Mouse (Mus musculus) hindbrain, embryonic 13.5 days (tissue): ENCODE data around the gene Stam2. TPM values are rescaled to one million over a fixed set of nuclear protein-coding genes. Genes with fewer than 3 reads are reported as not detected.

ENCODE experiments used
- polyA plus RNA-seq: library from polyadenylated mRNA; unstranded; fragments of >200 nt; fragmentation: Nextera tagmentation; extraction: Ambion mirVana; gene quantifications from 2 replicates; pipeline ENCODE4 v1.2.1, GENCODE M21; 2015

The Stam2 gene
- polyA plus RNA-seq, 1 experiment from 2014 or later = 42.0 TPM

Other genes starting within 250 kb of the Stam2 start
- 11.0 and 13.3 TPM in 2 replicates for gene Cacnb4, start 65.5 kb downstream of the Stam2 start, polyA plus RNA-seq
- 13.3 and 13.5 TPM in 2 replicates for gene Fmnl2, start 115.6 kb upstream of the Stam2 start, polyA plus RNA-seq